Mouse (Mus musculus): Measurements from ENCODE around the gene Xirp2. TPM values are rescaled to one million over a fixed set of nuclear protein-coding genes. Genes with fewer than 3 reads are reported as not detected.
"Not testable (repeated sequence)": the region's sequence is repeated elsewhere in the genome, so short reads cannot be mapped to it uniquely, and the experiment has no call there.

The Xirp2 gene
- polyA plus RNA-seq, 1 experiment from 2014 or later = not detected

GRCm38 (mm10) chr2:67470030-67470429 lies 24.2 kb downstream of the Xirp2 start:
- not testable (repeated sequence) for H3K27ac ChIP-seq (ENCODE audit: low read depth, low read length); H3K27me3 ChIP-seq (ENCODE audit: control insufficient read depth, insufficient read depth, low read length); H3K4me3 ChIP-seq (ENCODE audit: low read depth, low read length); H3K9me3 ChIP-seq (ENCODE audit: control insufficient read depth, low read length); H3K9ac ChIP-seq (ENCODE audit: low read length); H3K4me2 ChIP-seq; H3K36me3 ChIP-seq (ENCODE audit: control insufficient read depth, insufficient read depth, low read length); DNase-seq (ENCODE audit: low spot score, missing footprints); ATAC-seq (ENCODE audit: low FRiP score); H3K4me1 ChIP-seq (ENCODE audit: control insufficient read depth, insufficient read depth, low read length)
- 86% methylated on average over 5 of the region's 5 CpGs for WGBS

DNA sequence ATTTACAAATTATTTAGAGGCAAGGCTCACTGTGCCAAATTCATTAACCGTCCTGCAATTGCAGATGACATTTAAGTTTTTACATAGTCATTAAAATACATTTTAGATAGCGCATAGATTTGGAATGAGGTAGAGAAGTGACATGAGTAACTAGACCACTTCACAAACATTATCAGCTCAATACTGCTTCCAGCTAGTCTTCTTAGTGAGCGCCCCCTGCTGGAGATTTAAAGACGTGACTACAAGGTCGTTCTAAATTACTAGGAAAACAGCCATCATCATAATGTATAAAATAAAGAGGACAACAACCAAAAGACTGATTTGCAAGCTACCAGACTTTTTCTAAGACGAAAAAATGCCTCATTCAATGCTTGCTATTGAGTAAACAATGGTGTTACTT lies 32.0 kb downstream of the Xirp2 start:
- 20% methylated on average over 6 of the region's 6 CpGs for WGBS
- Histone ChIP-seq H3K9ac (ENCODE audit: low read length) (no peak overlapping the region), H3K27ac (ENCODE audit: low read depth, low read length) (no peak overlapping the region), H3K4me2 (no peak overlapping the region), H3K36me3 (ENCODE audit: control insufficient read depth, insufficient read depth, low read length) (no peaks in the 10 kb centered on the region), H3K4me3 (ENCODE audit: low read depth, low read length) (no peak overlapping the region), H3K9me3 (ENCODE audit: control insufficient read depth, low read length) (no peaks in the 10 kb centered on the region), H3K4me1 (ENCODE audit: control insufficient read depth, insufficient read depth, low read length) (no peaks in the 10 kb centered on the region), H3K27me3 (ENCODE audit: control insufficient read depth, insufficient read depth, low read length) (no peaks in the 10 kb centered on the region)
- DNase-seq (ENCODE audit: low spot score, missing footprints) = peak; percentile 89
- ATAC-seq (ENCODE audit: low FRiP score) = no peak

DNA sequence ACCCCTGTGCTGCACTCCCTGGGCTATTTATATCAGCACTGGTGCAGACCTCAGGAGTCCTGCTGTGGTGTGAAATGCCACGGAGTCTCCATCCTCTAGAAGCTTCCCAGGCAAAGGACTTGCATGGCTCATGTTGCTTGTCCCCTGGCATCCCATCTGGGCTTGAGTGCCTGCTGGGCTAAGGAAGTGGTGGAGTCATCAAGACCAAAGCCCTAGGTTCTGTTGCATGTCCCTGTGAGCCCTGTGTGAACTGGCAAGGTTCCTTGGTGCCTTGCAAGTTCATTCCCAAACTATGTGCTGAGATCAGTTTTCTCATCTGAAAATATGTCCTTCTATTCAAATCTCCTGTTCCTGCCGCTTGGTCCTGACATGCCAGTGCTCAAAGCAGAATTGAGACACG lies 35.2 kb downstream of the Xirp2 start:
- DNase-seq (ENCODE audit: low spot score, missing footprints) = no peak
- no peak overlapping the region for H3K4me2 ChIP-seq
- H3K27me3 ChIP-seq (ENCODE audit: control insufficient read depth, insufficient read depth, low read length) = no peaks in the 10 kb centered on the region
- H3K9ac ChIP-seq (ENCODE audit: low read length) = no peak overlapping the region
- H3K9me3 ChIP-seq (ENCODE audit: control insufficient read depth, low read length) = no peaks in the 10 kb centered on the region
- no peaks in the 10 kb centered on the region for H3K36me3 ChIP-seq (ENCODE audit: control insufficient read depth, insufficient read depth, low read length)
- WGBS = 74% methylated on average over 3 of the region's 3 CpGs
- peak; percentile 38; the same call in 1 of the 2 replicates for ATAC-seq (ENCODE audit: low FRiP score)
- H3K4me1 ChIP-seq (ENCODE audit: control insufficient read depth, insufficient read depth, low read length) = no peaks in the 10 kb centered on the region
- H3K27ac ChIP-seq (ENCODE audit: low read depth, low read length) = no peak overlapping the region
- no peak overlapping the region for H3K4me3 ChIP-seq (ENCODE audit: low read depth, low read length)

DNA sequence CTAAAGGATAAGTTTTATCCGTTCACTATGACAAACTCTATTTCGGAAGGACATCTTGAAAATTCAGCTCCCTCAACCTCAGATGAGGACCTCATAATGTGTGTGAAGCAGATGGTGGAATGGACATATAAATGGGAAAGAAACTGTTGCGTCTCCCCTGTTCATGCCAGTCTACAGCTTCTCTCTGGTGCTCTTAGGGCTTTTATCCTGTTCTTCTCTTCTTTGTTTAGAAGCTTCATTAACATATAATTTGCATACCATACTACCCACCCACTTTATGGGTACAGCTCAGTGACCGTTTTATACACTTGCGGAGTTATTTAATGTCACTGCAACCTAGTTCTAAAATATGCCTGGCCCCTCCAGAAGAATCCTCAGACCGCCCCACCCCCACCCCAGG lies 40.9 kb downstream of the Xirp2 start:
- H3K4me1 ChIP-seq (ENCODE audit: control insufficient read depth, insufficient read depth, low read length) = no peaks in the 10 kb centered on the region; the same call in 1 of the 2 replicates
- no peaks in the 10 kb centered on the region for H3K9me3 ChIP-seq (ENCODE audit: control insufficient read depth, low read length)
- no peak for DNase-seq (ENCODE audit: low spot score, missing footprints)
- no peak overlapping the region for H3K4me2 ChIP-seq
- 85% methylated on average over 6 of the region's 6 CpGs for WGBS
- no peaks in the 10 kb centered on the region for H3K36me3 ChIP-seq (ENCODE audit: control insufficient read depth, insufficient read depth, low read length)
- ATAC-seq (ENCODE audit: low FRiP score) = peak; percentile 38; the same call in 1 of the 2 replicates
- H3K9ac ChIP-seq (ENCODE audit: low read length) = no peak overlapping the region
- H3K4me3 ChIP-seq (ENCODE audit: low read depth, low read length) = no peak overlapping the region
- H3K27ac ChIP-seq (ENCODE audit: low read depth, low read length) = no peak overlapping the region
- H3K27me3 ChIP-seq (ENCODE audit: control insufficient read depth, insufficient read depth, low read length) = no peaks in the 10 kb centered on the region; the same call in 1 of the 2 replicates

DNA sequence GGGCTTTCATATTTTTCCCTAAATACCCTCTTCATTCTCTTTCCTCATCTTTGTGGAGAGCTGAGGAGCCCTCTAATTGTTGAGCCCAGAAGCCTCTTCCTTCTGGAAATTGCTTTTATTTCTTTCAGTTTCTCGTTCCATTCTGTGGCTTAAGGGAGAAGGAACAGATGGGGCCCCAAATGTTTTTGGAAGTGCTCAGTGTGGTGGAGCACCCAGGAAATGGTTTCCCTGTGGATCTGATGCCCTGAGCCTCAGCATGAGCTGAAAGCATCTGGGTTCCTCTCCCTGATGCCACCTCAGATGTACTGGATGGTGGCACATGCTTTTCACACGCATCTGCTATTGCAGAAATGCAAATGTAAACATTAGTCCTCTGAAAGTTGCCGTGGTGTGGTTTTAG lies 41.4 kb downstream of the Xirp2 start:
- ATAC-seq (ENCODE audit: low FRiP score) = no peak
- H3K9ac ChIP-seq (ENCODE audit: low read length) = no peak overlapping the region
- no peak overlapping the region for H3K27ac ChIP-seq (ENCODE audit: low read depth, low read length)
- no peak overlapping the region for H3K4me3 ChIP-seq (ENCODE audit: low read depth, low read length)
- no peak overlapping the region for H3K4me2 ChIP-seq
- H3K9me3 ChIP-seq (ENCODE audit: control insufficient read depth, low read length) = no peaks in the 10 kb centered on the region
- DNase-seq (ENCODE audit: low spot score, missing footprints) = no peak
- no peaks in the 10 kb centered on the region; the same call in 1 of the 2 replicates for H3K4me1 ChIP-seq (ENCODE audit: control insufficient read depth, insufficient read depth, low read length)
- WGBS = 86% methylated on average over 3 of the region's 3 CpGs
- no peaks in the 10 kb centered on the region for H3K36me3 ChIP-seq (ENCODE audit: control insufficient read depth, insufficient read depth, low read length)
- no peaks in the 10 kb centered on the region; the same call in 1 of the 2 replicates for H3K27me3 ChIP-seq (ENCODE audit: control insufficient read depth, insufficient read depth, low read length)

- Histone ChIP-seq H3K4me3 (ENCODE audit: low read depth, low read length) (no peak overlapping the region), H3K9me3 (ENCODE audit: control insufficient read depth, low read length) (no peaks in the 10 kb centered on the region), H3K4me2 (no peak overlapping the region), H3K4me1 (ENCODE audit: control insufficient read depth, insufficient read depth, low read length) (no peaks in the 10 kb centered on the region; the same call in 1 of the 2 replicates), H3K36me3 (ENCODE audit: control insufficient read depth, insufficient read depth, low read length) (no peaks in the 10 kb centered on the region), H3K27ac (ENCODE audit: low read depth, low read length) (no peak overlapping the region), H3K9ac (ENCODE audit: low read length) (no peak overlapping the region), H3K27me3 (ENCODE audit: control insufficient read depth, insufficient read depth, low read length) (no peaks in the 10 kb centered on the region; the same call in 1 of the 2 replicates)
- WGBS = 27% methylated on average over 11 of the region's 11 CpGs
- ATAC-seq (ENCODE audit: low FRiP score) = peak; percentile 62
- no peak for DNase-seq (ENCODE audit: low spot score, missing footprints)
These were observed 42.8 kb downstream of the Xirp2 start for GRCm38 (mm10) chr2:67488465-67489127.

DNA sequence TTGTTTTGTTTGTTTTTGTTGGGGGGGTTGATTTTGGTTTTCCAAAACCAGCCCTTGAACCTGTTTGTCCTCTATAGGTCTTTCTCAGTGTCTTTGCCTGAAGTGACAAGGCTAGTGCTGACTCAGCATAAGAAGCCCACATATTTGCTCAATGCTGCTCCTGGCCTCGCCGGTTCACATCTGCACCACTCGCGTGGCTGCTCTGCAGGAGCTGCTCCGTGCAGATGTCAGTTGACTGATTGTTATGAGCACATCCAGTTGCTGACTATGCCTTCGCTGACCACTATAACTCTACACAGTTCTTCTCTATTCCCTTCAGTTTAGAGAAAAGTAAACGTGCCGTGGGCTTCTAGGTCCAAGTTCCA lies 43.3 kb downstream of the Xirp2 start:
- no peak overlapping the region for H3K4me3 ChIP-seq (ENCODE audit: low read depth, low read length)
- H3K9me3 ChIP-seq (ENCODE audit: control insufficient read depth, low read length) = no peaks in the 10 kb centered on the region
- no peak overlapping the region for H3K27ac ChIP-seq (ENCODE audit: low read depth, low read length)
- H3K36me3 ChIP-seq (ENCODE audit: control insufficient read depth, insufficient read depth, low read length) = no peaks in the 10 kb centered on the region
- no peak overlapping the region for H3K4me2 ChIP-seq
- H3K4me1 ChIP-seq (ENCODE audit: control insufficient read depth, insufficient read depth, low read length) = no peaks in the 10 kb centered on the region; the same call in 1 of the 2 replicates
- ATAC-seq (ENCODE audit: low FRiP score) (peak; percentile 54; the same call in 1 of the 2 replicates), DNase-seq (ENCODE audit: low spot score, missing footprints) (no peak)
- H3K9ac ChIP-seq (ENCODE audit: low read length) = no peak overlapping the region
- H3K27me3 ChIP-seq (ENCODE audit: control insufficient read depth, insufficient read depth, low read length) = no peaks in the 10 kb centered on the region; the same call in 1 of the 2 replicates
- 67% methylated on average over 8 of the region's 8 CpGs for WGBS

DNA sequence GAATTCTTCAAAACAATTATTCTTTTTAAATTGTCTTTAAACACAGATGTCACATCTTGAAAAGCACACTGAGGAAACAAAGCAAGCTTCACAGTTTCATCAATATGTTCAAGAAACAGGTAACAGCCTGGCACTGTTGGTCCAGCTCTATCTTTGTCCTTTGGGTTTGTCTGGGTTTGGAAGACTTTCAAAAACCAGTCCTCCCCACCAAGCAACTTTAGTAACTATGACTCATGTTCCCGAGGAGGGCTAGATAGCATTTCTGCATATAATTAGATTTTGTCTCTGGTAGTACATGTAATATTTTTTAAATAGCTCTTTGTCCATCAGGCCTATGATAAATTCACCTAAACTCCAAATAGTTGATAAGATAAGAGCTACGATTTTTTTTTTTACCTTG lies 59.7 kb downstream of the Xirp2 start:
- Histone ChIP-seq H3K9me3 (ENCODE audit: control insufficient read depth, low read length) (no peaks in the 10 kb centered on the region), H3K27ac (ENCODE audit: low read depth, low read length) (no peak overlapping the region), H3K4me1 (ENCODE audit: control insufficient read depth, insufficient read depth, low read length) (no peaks in the 10 kb centered on the region), H3K9ac (ENCODE audit: low read length) (no peak overlapping the region), H3K4me3 (ENCODE audit: low read depth, low read length) (no peak overlapping the region), H3K27me3 (ENCODE audit: control insufficient read depth, insufficient read depth, low read length) (no peaks in the 10 kb centered on the region), H3K36me3 (ENCODE audit: control insufficient read depth, insufficient read depth, low read length) (no peaks in the 10 kb centered on the region), H3K4me2 (no peak overlapping the region)
- DNase-seq (ENCODE audit: low spot score, missing footprints) (no peak), ATAC-seq (ENCODE audit: low FRiP score) (no peak)
- 75% methylated on average over 2 of the region's 2 CpGs for whole genome bisulfite sequencing

- 89% methylated on average over 7 of the region's 7 CpGs for WGBS
- Histone ChIP-seq H3K9me3 (ENCODE audit: control insufficient read depth, low read length) (no peaks in the 10 kb centered on the region), H3K4me3 (ENCODE audit: low read depth, low read length) (no peak overlapping the region), H3K4me2 (no peak overlapping the region), H3K9ac (ENCODE audit: low read length) (no peak overlapping the region), H3K27me3 (ENCODE audit: control insufficient read depth, insufficient read depth, low read length) (no peaks in the 10 kb centered on the region), H3K36me3 (ENCODE audit: control insufficient read depth, insufficient read depth, low read length) (no peaks in the 10 kb centered on the region), H3K4me1 (ENCODE audit: control insufficient read depth, insufficient read depth, low read length) (no peaks in the 10 kb centered on the region), H3K27ac (ENCODE audit: low read depth, low read length) (no peak overlapping the region)
- ATAC-seq (ENCODE audit: low FRiP score) (no peak), DNase-seq (ENCODE audit: low spot score, missing footprints) (peak; percentile 59)
These were observed 70.6 kb downstream of the Xirp2 start for GRCm38 (mm10) chr2:67516405-67516804.
